Mouse (Mus musculus): ENCODE data around the gene Olfr127.
"Not testable (repeated sequence)": the region's sequence is repeated elsewhere in the genome, so short reads cannot be mapped to it uniquely, and the experiment has no call there.

DNA sequence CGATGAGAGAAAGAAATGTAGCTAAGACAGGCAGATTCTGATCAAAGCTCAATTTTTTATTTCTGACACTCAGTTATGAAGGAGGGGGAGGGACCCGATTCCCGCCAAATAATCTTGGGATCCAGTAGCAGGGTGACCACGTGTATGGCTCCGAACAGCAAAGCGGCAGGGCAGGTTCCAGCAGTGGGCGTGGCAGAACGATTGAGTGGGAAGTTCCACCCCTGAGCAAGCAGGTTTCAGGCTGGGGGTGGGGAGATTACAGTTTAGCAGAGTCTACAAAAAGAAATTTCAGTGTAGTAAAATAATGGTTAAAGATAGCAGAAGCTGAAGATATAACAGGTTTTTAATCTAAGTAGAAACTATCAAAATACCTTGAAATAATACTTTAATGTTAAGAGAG, 6.6 kb downstream of the Olfr127 start:
- TF ChIP-seq CTCF (conservative IDR thresholded peaks at IDR 0.05; ENCODE audit: low read length); POU5F1 (IDR thresholded peaks at IDR 0.05; ENCODE audit: borderline replicate concordance, low read length): not testable (repeated sequence)
